Mouse (Mus musculus): ENCODE data around the gene Aarsd1. TPM values are rescaled to one million over a fixed set of nuclear protein-coding genes. Genes with fewer than 3 reads are reported as not detected.
"Not testable (repeated sequence)": the region's sequence is repeated elsewhere in the genome, so short reads cannot be mapped to it uniquely, and the experiment has no call there.

Aarsd1 gene
- 60.4 and 66.6 TPM in 2 replicates for polyA plus RNA-seq (2016; fragmentation: Nextera tagmentation; extraction: Ambion mirVana)

- Histone ChIP-seq H3K4me3 (peak within 1 kb of the TSS; percentile 91), H3K9me3 (no peaks in the 10 kb centered on the region), H3K27ac (peak within 1 kb of the TSS; percentile 93), H3K4me1 (peaks cover 6% of the 10 kb centered on the region), H3K36me3 (peaks cover 46% of the 10 kb centered on the region), H3K27me3 (ENCODE audit: insufficient read depth, poor library complexity, severe bottlenecking) (no peaks in the 10 kb centered on the region)
- DNase-seq (ENCODE audit: low spot score): peak; percentile 90
- WGBS: under 1% methylated on average over 45 of the region's 45 CpGs
Observed at GRCm38 (mm10) chr11:101417101-101417855, at the start of gene Aarsd1. Gene Aarsd1, minus strand, starts transcription at chr11:101417615.

GRCm38 (mm10) chr11:101466552-101466950 is 49.1 kb upstream of the Aarsd1 start:
- H3K4me3 ChIP-seq: peak overlapping the region; percentile 95
- H3K4me1 ChIP-seq: peaks cover 80% of the 10 kb centered on the region
- H3K9me3 ChIP-seq; H3K27me3 ChIP-seq (ENCODE audit: insufficient read depth, poor library complexity, severe bottlenecking); DNase-seq (ENCODE audit: low spot score); H3K27ac ChIP-seq: not testable (repeated sequence)
- peaks cover 18% of the 10 kb centered on the region for H3K36me3 ChIP-seq
- WGBS: 58% methylated on average over 5 of the region's 5 CpGs

GRCm38 (mm10) chr11:101465869-101466551 is 48.6 kb upstream of the Aarsd1 start, which contains the start of gene Vat1:
Gene Vat1, minus strand, starts transcription at chr11:101466230.
- Histone ChIP-seq H3K9me3 (no peaks in the 10 kb centered on the region), H3K27ac (peak within 1 kb of the TSS; percentile 91), H3K36me3 (peaks cover 19% of the 10 kb centered on the region), H3K4me1 (peaks cover 74% of the 10 kb centered on the region), H3K4me3 (peak within 1 kb of the TSS; percentile 95), H3K27me3 (ENCODE audit: insufficient read depth, poor library complexity, severe bottlenecking) (0 out of 2 replicates have a peak, but pooled peaks cover 4% of the 10 kb centered on the region)
- WGBS: 1% methylated on average over 60 of the region's 60 CpGs
- DNase-seq (ENCODE audit: low spot score): peak; percentile 92

- Histone ChIP-seq H3K27ac (peak overlapping the region; percentile 91), H3K9me3 (no peaks in the 10 kb centered on the region), H3K36me3 (peaks cover 21% of the 10 kb centered on the region), H3K4me1 (peaks cover 69% of the 10 kb centered on the region), H3K27me3 (ENCODE audit: insufficient read depth, poor library complexity, severe bottlenecking) (no peaks in the 10 kb centered on the region), H3K4me3 (peak overlapping the region; percentile 95)
- peak; percentile 85 for DNase-seq (ENCODE audit: low spot score)
- WGBS: under 1% methylated on average over 51 of the region's 51 CpGs
Observed at GRCm38 (mm10) chr11:101465101-101465868, 47.9 kb upstream of the Aarsd1 start.

- Histone ChIP-seq H3K9me3 (no peaks in the 10 kb centered on the region), H3K27ac (peak within 1 kb of the TSS; percentile 91), H3K36me3 (peaks cover 29% of the 10 kb centered on the region), H3K4me1 (peaks cover 72% of the 10 kb centered on the region), H3K4me3 (peak within 1 kb of the TSS; percentile 95), H3K27me3 (ENCODE audit: insufficient read depth, poor library complexity, severe bottlenecking) (no peaks in the 10 kb centered on the region)
- WGBS: 12% methylated on average over 12 of the region's 12 CpGs
- DNase-seq (ENCODE audit: low spot score): no peak
Observed at GRCm38 (mm10) chr11:101464211-101465100, 47.0 kb upstream of the Aarsd1 start, which contains the start of gene Rnd2. Gene Rnd2, plus strand, starts transcription at chr11:101464999.

- DNase-seq (ENCODE audit: low spot score): no peak
- no peaks in the 10 kb centered on the region for H3K27me3 ChIP-seq (ENCODE audit: insufficient read depth, poor library complexity, severe bottlenecking)
- no peaks in the 10 kb centered on the region for H3K9me3 ChIP-seq
- H3K27ac ChIP-seq: peak overlapping the region; percentile 13; the same call in 1 of the 2 replicates
- 46% methylated on average over 13 of the region's 13 CpGs for WGBS
- H3K4me1 ChIP-seq: peaks cover 63% of the 10 kb centered on the region
- H3K36me3 ChIP-seq: peaks cover 46% of the 10 kb centered on the region
- 0 out of 2 replicates have a peak overlapping the region, but pooled peaks have one; percentile 3 for H3K4me3 ChIP-seq
Observed at GRCm38 (mm10) chr11:101462583-101463440, 45.4 kb upstream of the Aarsd1 start.

- WGBS: 88% methylated on average over 14 of the region's 14 CpGs
- peaks cover 52% of the 10 kb centered on the region for H3K36me3 ChIP-seq
- peak overlapping the region; percentile 13; the same call in 1 of the 2 replicates for H3K27ac ChIP-seq
- 0 out of 2 replicates have a peak overlapping the region, but pooled peaks have one; percentile 3 for H3K4me3 ChIP-seq
- no peaks in the 10 kb centered on the region for H3K9me3 ChIP-seq
- H3K4me1 ChIP-seq: peaks cover 56% of the 10 kb centered on the region
- H3K27me3 ChIP-seq (ENCODE audit: insufficient read depth, poor library complexity, severe bottlenecking): no peaks in the 10 kb centered on the region
- no peak for DNase-seq (ENCODE audit: low spot score)
Observed at GRCm38 (mm10) chr11:101462141-101462540, 44.7 kb upstream of the Aarsd1 start.

GRCm38 (mm10) chr11:101460321-101460720 is 42.9 kb upstream of the Aarsd1 start:
- no peak overlapping the region for H3K4me3 ChIP-seq

GRCm38 (mm10) chr11:101459716-101460115 is 42.3 kb upstream of the Aarsd1 start:
- no peaks in the 10 kb centered on the region for H3K27me3 ChIP-seq (ENCODE audit: insufficient read depth, poor library complexity, severe bottlenecking)
- H3K27ac ChIP-seq: peak overlapping the region; percentile 62
- H3K36me3 ChIP-seq: peaks cover 60% of the 10 kb centered on the region
- no peak for DNase-seq (ENCODE audit: low spot score)
- H3K4me3 ChIP-seq: no peak overlapping the region
- 43% methylated on average over 6 of the region's 6 CpGs for WGBS
- H3K9me3 ChIP-seq: no peaks in the 10 kb centered on the region
- H3K4me1 ChIP-seq: peaks cover 46% of the 10 kb centered on the region

More at GRCm38 (mm10) chr11:101460321-101460720, 42.9 kb upstream of the Aarsd1 start:
- H3K27me3 ChIP-seq (ENCODE audit: insufficient read depth, poor library complexity, severe bottlenecking): no peaks in the 10 kb centered on the region
- peaks cover 49% of the 10 kb centered on the region for H3K4me1 ChIP-seq
- WGBS: 83% methylated on average over 15 of the region's 15 CpGs
- no peaks in the 10 kb centered on the region for H3K9me3 ChIP-seq
- DNase-seq (ENCODE audit: low spot score): no peak
- H3K36me3 ChIP-seq: peaks cover 60% of the 10 kb centered on the region
- 0 out of 2 replicates have a peak overlapping the region, but pooled peaks have one; percentile 62 for H3K27ac ChIP-seq

GRCm38 (mm10) chr11:101458217-101458616 is 40.8 kb upstream of the Aarsd1 start:
- no peak for DNase-seq (ENCODE audit: low spot score)
- no peaks in the 10 kb centered on the region for H3K9me3 ChIP-seq
- 81% methylated on average over 12 of the region's 12 CpGs for WGBS
- no peaks in the 10 kb centered on the region for H3K27me3 ChIP-seq (ENCODE audit: insufficient read depth, poor library complexity, severe bottlenecking)
- peaks cover 35% of the 10 kb centered on the region for H3K4me1 ChIP-seq
- H3K36me3 ChIP-seq: peaks cover 60% of the 10 kb centered on the region
- H3K27ac ChIP-seq: no peak overlapping the region
- no peak overlapping the region for H3K4me3 ChIP-seq

GRCm38 (mm10) chr11:101457631-101458030 is 40.2 kb upstream of the Aarsd1 start:
- no peak for DNase-seq (ENCODE audit: low spot score)
- Histone ChIP-seq H3K27ac (no peak overlapping the region), H3K27me3 (ENCODE audit: insufficient read depth, poor library complexity, severe bottlenecking) (no peaks in the 10 kb centered on the region), H3K4me3 (no peak overlapping the region), H3K9me3 (no peaks in the 10 kb centered on the region), H3K4me1 (peaks cover 30% of the 10 kb centered on the region), H3K36me3 (peaks cover 59% of the 10 kb centered on the region)
- 88% methylated on average over 9 of the region's 9 CpGs for WGBS
